Mouse (Mus musculus) hindbrain, embryonic 15.5 days (tissue): ENCODE data around the gene Pcp2. TPM values are rescaled to one million over a fixed set of nuclear protein-coding genes. Genes with fewer than 3 reads are reported as not detected.
"Not testable (repeated sequence)": the region's sequence is repeated elsewhere in the genome, so short reads cannot be mapped to it uniquely, and the experiment has no call there.

ENCODE experiments used
- ATAC-seq: fragments of 200-750 bp; cut with Nextera tagmentation; 2 replicates; pipeline ENCODE4 v1.8.0; 2017; ENCODE audit warnings: low read depth, moderate number of reproducible peaks, moderate TSS enrichment; ENCODE audit not compliant: low FRiP score
- H3K27ac ChIP-seq: fragments of 300-500 bp; sonication (generic); replicated peaks from 2 replicates; pipeline ENCODE4 v1.5.1; 2015; ENCODE audit warnings: mild to moderate bottlenecking, inconsistent platforms
- H3K27me3 ChIP-seq: fragments of 300-500 bp; sonication (generic); 2 replicates; pipeline ENCODE4 v1.6.1; 2015; ENCODE audit warnings: control low read depth, inconsistent platforms
- H3K36me3 ChIP-seq: fragments of 300-500 bp; sonication (generic); 2 replicates; pipeline ENCODE4 v1.6.1; 2015; ENCODE audit warnings: control low read depth, inconsistent platforms
- H3K4me1 ChIP-seq: fragments of 300-500 bp; sonication (generic); replicated peaks from 2 replicates; pipeline ENCODE4 v1.6.1; 2015; ENCODE audit warnings: control low read depth, inconsistent platforms
- H3K4me2 ChIP-seq: fragments of 300-500 bp; sonication (generic); 2 replicates; pipeline ENCODE4 v1.6.1; 2015; ENCODE audit warnings: moderate library complexity, mild to moderate bottlenecking, inconsistent platforms
- H3K4me3 ChIP-seq: fragments of 300-500 bp; sonication (generic); 2 replicates; pipeline ENCODE4 v1.5.1; 2015; ENCODE audit warnings: mild to moderate bottlenecking, inconsistent platforms
- H3K9ac ChIP-seq: fragments of 300-500 bp; sonication (generic); 2 replicates; pipeline ENCODE4 v1.6.1; 2015; ENCODE audit warnings: inconsistent platforms
- H3K9me3 ChIP-seq: fragments of 300-500 bp; sonication (generic); 2 replicates; pipeline ENCODE4 v1.6.1; 2016; ENCODE audit warnings: control low read depth, inconsistent platforms
- WGBS: fragments of 180-500 bp; shearing (Covaris S2); methylation state at CpG from one replicate; pipeline ENCODE4 v1.1.7; 2015; 5-methylcytosine and 5-hydroxymethylcytosine counted together
- polyA plus RNA-seq: library from polyadenylated mRNA; unstranded; fragments of >200 nt; fragmentation: Nextera tagmentation; extraction: Ambion mirVana; gene quantifications from 2 replicates; pipeline ENCODE4 v1.2.1, GENCODE M21; 2015

Gene Pcp2
- polyA plus RNA-seq, 1 experiment from 2014 or later, result 22.9 TPM

- 98% methylated on average over 2 of the region's 2 CpGs for WGBS
- H3K9ac ChIP-seq, result no peak overlapping the region
- no peak overlapping the region for H3K27ac ChIP-seq
- H3K27me3 ChIP-seq, result no peaks in the 10 kb centered on the region
- no peak for ATAC-seq
- H3K36me3 ChIP-seq, result no peaks in the 10 kb centered on the region
- H3K4me1 ChIP-seq, result no peaks in the 10 kb centered on the region; the same call in 1 of the 2 replicates
- H3K4me3 ChIP-seq, result no peak overlapping the region
- no peaks in the 10 kb centered on the region for H3K9me3 ChIP-seq
- no peak overlapping the region; the same call in 1 of the 2 replicates for H3K4me2 ChIP-seq
Observed at GRCm38 (mm10) chr8:3586452-3586851, 38.9 kb downstream of the Pcp2 start.

GRCm38 (mm10) chr8:3581961-3582360 is 43.4 kb downstream of the Pcp2 start:
- H3K27ac ChIP-seq, H3K9me3 ChIP-seq, H3K4me1 ChIP-seq, H3K27me3 ChIP-seq, ATAC-seq, H3K4me3 ChIP-seq, H3K4me2 ChIP-seq, H3K9ac ChIP-seq, H3K36me3 ChIP-seq: not testable (repeated sequence)
- WGBS, result 97% methylated on average over 3 of the region's 3 CpGs

GRCm38 (mm10) chr8:3579390-3580364 is 45.7 kb downstream of the Pcp2 start:
- no peaks in the 10 kb centered on the region for H3K9me3 ChIP-seq
- ATAC-seq, result no peak
- WGBS, result 88% methylated on average over 9 of the region's 9 CpGs
- no peak overlapping the region for H3K9ac ChIP-seq
- no peak overlapping the region for H3K27ac ChIP-seq
- no peak overlapping the region for H3K4me2 ChIP-seq
- H3K4me3 ChIP-seq, result no peak overlapping the region
- H3K27me3 ChIP-seq, result no peaks in the 10 kb centered on the region
- no peaks in the 10 kb centered on the region for H3K4me1 ChIP-seq
- H3K36me3 ChIP-seq, result no peaks in the 10 kb centered on the region

- Histone ChIP-seq H3K4me2 (no peak overlapping the region), H3K36me3 (no peaks in the 10 kb centered on the region), H3K4me1 (no peaks in the 10 kb centered on the region), H3K4me3 (no peak overlapping the region), H3K9me3 (no peaks in the 10 kb centered on the region), H3K27me3 (no peaks in the 10 kb centered on the region), H3K27ac (no peak overlapping the region), H3K9ac (no peak overlapping the region)
- WGBS, result 76% methylated on average over 15 of the region's 15 CpGs
- ATAC-seq, result no peak
Observed at GRCm38 (mm10) chr8:3576211-3576960, 49.0 kb downstream of the Pcp2 start.

GRCm38 (mm10) chr8:3574546-3574945 is 50.8 kb downstream of the Pcp2 start:
- ATAC-seq, result no peak
- Histone ChIP-seq H3K9ac (no peak overlapping the region), H3K4me3 (no peak overlapping the region), H3K27ac (no peak overlapping the region), H3K4me1 (no peaks in the 10 kb centered on the region), H3K4me2 (no peak overlapping the region), H3K9me3 (no peaks in the 10 kb centered on the region), H3K27me3 (no peaks in the 10 kb centered on the region), H3K36me3 (no peaks in the 10 kb centered on the region)
- WGBS, result 94% methylated on average over 3 of the region's 3 CpGs

Other genes with a start within 250 kb of the Pcp2 start
- gene Arhgef18, start 232.5 kb downstream of the Pcp2 start, polyA plus RNA-seq, result 10.3 and 11.5 TPM in 2 replicates
- 4.3 and 4.5 TPM in 2 replicates for gene Pex11g, start 157.9 kb downstream of the Pcp2 start, polyA plus RNA-seq
- gene Tex45, start 154.7 kb downstream of the Pcp2 start, polyA plus RNA-seq, result 0.30 and 0.39 TPM in 2 replicates
- 64.9 and 72.1 TPM in 2 replicates for gene Zfp358, start 132.4 kb downstream of the Pcp2 start, polyA plus RNA-seq
- 102 and 125 TPM in 2 replicates for gene Mcoln1, start 125.1 kb downstream of the Pcp2 start, polyA plus RNA-seq
- 45.2 and 47.6 TPM in 2 replicates for gene Pnpla6, start 110.2 kb downstream of the Pcp2 start, polyA plus RNA-seq
- gene C330021F23Rik, start 57.6 kb downstream of the Pcp2 start, polyA plus RNA-seq, result 0.54 and 0.66 TPM in 2 replicates
- gene Camsap3, start 38.3 kb downstream of the Pcp2 start, polyA plus RNA-seq, result 43.3 and 51.7 TPM in 2 replicates
- gene Xab2, start 4.2 kb downstream of the Pcp2 start, polyA plus RNA-seq, result 46.3 and 49.9 TPM in 2 replicates
- gene Pet100, start 4.0 kb downstream of the Pcp2 start, polyA plus RNA-seq, result 83.4 and 97.2 TPM in 2 replicates
- gene Stxbp2, start 5.4 kb upstream of the Pcp2 start, polyA plus RNA-seq, result 38.0 and 45.3 TPM in 2 replicates
- 0.42 and 0.78 TPM in 2 replicates for gene Retn, start 30.2 kb upstream of the Pcp2 start, polyA plus RNA-seq
- gene Mcemp1, start 40.2 kb upstream of the Pcp2 start, polyA plus RNA-seq, result 0.10 and 0.13 TPM in 2 replicates
- gene Fcor, start 46.8 kb upstream of the Pcp2 start, polyA plus RNA-seq, result 23.7 and 24.9 TPM in 2 replicates
- gene Trappc5, start 50.8 kb upstream of the Pcp2 start, polyA plus RNA-seq, result 60.2 and 62.3 TPM in 2 replicates
- gene Fcer2a, start 68.6 kb upstream of the Pcp2 start, polyA plus RNA-seq, result 0.13 and 0.34 TPM in 2 replicates
- 0.16 TPM in 1 of 2 replicates, not detected in the other for gene Clec4g, start 95.1 kb upstream of the Pcp2 start, polyA plus RNA-seq
- gene Cd209a, start 123.4 kb upstream of the Pcp2 start, polyA plus RNA-seq, result 0.12 TPM in 1 of 2 replicates, not detected in the other
- gene Cd209e, start 228.8 kb upstream of the Pcp2 start, polyA plus RNA-seq, result not detected in 2 replicates